Mouse (Mus musculus) liver, embryonic 12.5 days (tissue): ENCODE data around the gene Sfta2. TPM values are rescaled to one million over a fixed set of nuclear protein-coding genes. Genes with fewer than 3 reads are reported as not detected.

Experiments
- ATAC-seq: fragments of 200-750 bp; cut with Nextera tagmentation; 2 replicates; pipeline ENCODE4 v1.8.0; 2017; ENCODE audit warnings: moderate number of reproducible peaks, mild to moderate bottlenecking, moderate library complexity
- H3K27ac ChIP-seq: fragments of 300-500 bp; sonication (generic); 2 replicates; pipeline ENCODE4 v1.5.1; 2016; ENCODE audit warnings: mild to moderate bottlenecking
- H3K27me3 ChIP-seq: fragments of 300-500 bp; sonication (generic); replicated peaks from 2 replicates; pipeline ENCODE4 v1.6.1; 2016; ENCODE audit warnings: mild to moderate bottlenecking, moderate library complexity
- H3K36me3 ChIP-seq: fragments of 300-500 bp; sonication (generic); 2 replicates; pipeline ENCODE4 v1.6.1; 2016; ENCODE audit warnings: mild to moderate bottlenecking, moderate library complexity
- H3K4me1 ChIP-seq: fragments of 300-500 bp; sonication (generic); 2 replicates; pipeline ENCODE4 v1.6.1; 2016
- H3K4me2 ChIP-seq: fragments of 300-500 bp; sonication (generic); 2 replicates; pipeline ENCODE4 v1.6.1; 2016; ENCODE audit warnings: mild to moderate bottlenecking, moderate library complexity
- H3K4me3 ChIP-seq: fragments of 300-500 bp; sonication (generic); 2 replicates; pipeline ENCODE4 v1.5.1; 2016; ENCODE audit warnings: mild to moderate bottlenecking, moderate library complexity
- H3K9ac ChIP-seq: fragments of 300-500 bp; sonication (generic); 2 replicates; pipeline ENCODE4 v1.6.1; 2016; ENCODE audit warnings: mild to moderate bottlenecking, moderate library complexity
- H3K9me3 ChIP-seq: fragments of 300-500 bp; sonication (generic); replicated peaks from 2 replicates; pipeline ENCODE4 v1.6.1; 2016; ENCODE audit warnings: mild to moderate bottlenecking, moderate library complexity
- WGBS: fragments of 180-500 bp; shearing (Covaris S2); methylation state at CpG from one replicate; pipeline ENCODE4 v1.1.7; 2016; ENCODE audit not compliant: insufficient replicate concordance; 5-methylcytosine and 5-hydroxymethylcytosine counted together
- polyA plus RNA-seq: library from polyadenylated mRNA; unstranded; fragments of >200 nt; fragmentation: Nextera tagmentation; extraction: Ambion mirVana; gene quantifications from 2 replicates; pipeline ENCODE4 v1.2.1, GENCODE M21; 2016

Sfta2 gene
- polyA plus RNA-seq, 1 experiment from 2014 or later: not detected

- Histone ChIP-seq H3K4me2 (no peak overlapping the region), H3K4me3 (no peak overlapping the region), H3K27me3 (peaks cover 26% of the 10 kb centered on the region; the same call in 1 of the 2 replicates), H3K9ac (no peak overlapping the region), H3K4me1 (no peaks in the 10 kb centered on the region), H3K27ac (no peak overlapping the region), H3K9me3 (no peaks in the 10 kb centered on the region), H3K36me3 (no peaks in the 10 kb centered on the region)
- 51% methylated on average over 2 of the region's 2 CpGs for WGBS
- ATAC-seq: no peak
Measured at GRCm38 (mm10) chr17:35649429-35649828, 48.1 kb downstream of the Sfta2 start.

DNA sequence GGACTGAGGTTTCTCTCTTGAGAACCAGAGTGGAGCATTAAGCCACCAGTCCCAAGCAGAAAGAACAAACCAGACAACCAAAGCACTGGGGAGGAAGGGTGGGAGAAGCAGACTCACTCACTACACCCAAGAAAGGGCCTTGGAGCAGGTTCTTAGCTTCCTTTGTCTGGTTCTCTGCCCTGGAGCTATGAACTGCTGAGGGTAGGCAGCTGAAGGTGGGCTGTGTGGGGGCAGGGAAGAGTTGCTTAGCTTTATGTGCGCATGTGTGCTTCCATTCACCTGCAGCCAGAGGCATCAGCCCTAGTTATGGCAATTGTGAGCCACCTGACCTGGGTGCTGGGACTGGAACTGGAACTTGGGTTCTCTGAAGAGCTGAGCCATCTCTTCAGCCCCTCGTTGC lies 51.7 kb downstream of the Sfta2 start:
- ATAC-seq: no peak
- no peaks in the 10 kb centered on the region for H3K9me3 ChIP-seq
- 0 out of 2 replicates have a peak, but pooled peaks cover 13% of the 10 kb centered on the region for H3K27me3 ChIP-seq
- H3K27ac ChIP-seq: no peak overlapping the region
- no peak overlapping the region for H3K9ac ChIP-seq
- no peaks in the 10 kb centered on the region for H3K4me1 ChIP-seq
- H3K4me3 ChIP-seq: no peak overlapping the region
- H3K4me2 ChIP-seq: no peak overlapping the region
- H3K36me3 ChIP-seq: peaks cover 35% of the 10 kb centered on the region
- WGBS: 67% methylated on average over 2 of the region's 2 CpGs

DNA sequence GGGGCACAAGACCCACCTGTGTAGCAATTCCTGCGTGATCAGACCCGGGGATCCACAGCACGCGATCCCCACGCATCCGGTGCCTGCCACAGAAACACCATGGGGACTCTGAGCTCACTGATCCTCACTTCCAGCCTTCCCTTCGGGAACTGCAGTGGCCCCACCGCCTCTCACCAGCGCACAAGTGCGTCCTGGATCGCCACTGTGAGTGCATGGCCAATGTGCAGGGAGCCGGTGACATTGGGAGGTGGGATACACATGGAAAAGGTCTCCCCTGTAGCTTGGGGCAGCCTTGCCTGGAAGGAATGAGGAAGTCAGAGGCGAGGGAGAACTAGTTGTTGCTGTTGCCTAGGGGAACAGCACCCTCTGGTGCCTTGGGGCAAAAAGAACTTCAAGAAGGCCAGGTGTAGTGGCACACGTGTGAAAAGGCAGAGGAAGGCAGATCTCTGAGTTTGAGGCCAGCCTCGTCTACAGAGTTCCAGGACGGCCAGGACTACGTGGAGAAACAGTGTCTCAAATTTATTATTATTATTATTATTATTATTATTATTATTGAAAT lies 64.7 kb downstream of the Sfta2 start:
- Histone ChIP-seq H3K9me3 (no peaks in the 10 kb centered on the region), H3K36me3 (peaks cover 63% of the 10 kb centered on the region), H3K27me3 (no peaks in the 10 kb centered on the region), H3K4me3 (no peak overlapping the region; the same call in 1 of the 2 replicates), H3K9ac (no peak overlapping the region), H3K27ac (no peak overlapping the region), H3K4me2 (peak overlapping the region; percentile 93), H3K4me1 (peaks cover 21% of the 10 kb centered on the region)
- 71% methylated on average over 17 of the region's 17 CpGs for WGBS
- ATAC-seq: no peak

GRCm38 (mm10) chr17:35666851-35667256 lies 65.5 kb downstream of the Sfta2 start:
- WGBS: 8% methylated on average over 13 of the region's 13 CpGs
- H3K27me3 ChIP-seq: no peaks in the 10 kb centered on the region
- H3K9me3 ChIP-seq: no peaks in the 10 kb centered on the region
- peak overlapping the region; percentile 78 for H3K4me3 ChIP-seq
- H3K36me3 ChIP-seq: peaks cover 57% of the 10 kb centered on the region
- H3K4me1 ChIP-seq: peaks cover 21% of the 10 kb centered on the region
- peak overlapping the region; percentile 86 for H3K9ac ChIP-seq
- peak; percentile 31 for ATAC-seq
- peak overlapping the region; percentile 93 for H3K4me2 ChIP-seq
- H3K27ac ChIP-seq: peak overlapping the region; percentile 68

DNA sequence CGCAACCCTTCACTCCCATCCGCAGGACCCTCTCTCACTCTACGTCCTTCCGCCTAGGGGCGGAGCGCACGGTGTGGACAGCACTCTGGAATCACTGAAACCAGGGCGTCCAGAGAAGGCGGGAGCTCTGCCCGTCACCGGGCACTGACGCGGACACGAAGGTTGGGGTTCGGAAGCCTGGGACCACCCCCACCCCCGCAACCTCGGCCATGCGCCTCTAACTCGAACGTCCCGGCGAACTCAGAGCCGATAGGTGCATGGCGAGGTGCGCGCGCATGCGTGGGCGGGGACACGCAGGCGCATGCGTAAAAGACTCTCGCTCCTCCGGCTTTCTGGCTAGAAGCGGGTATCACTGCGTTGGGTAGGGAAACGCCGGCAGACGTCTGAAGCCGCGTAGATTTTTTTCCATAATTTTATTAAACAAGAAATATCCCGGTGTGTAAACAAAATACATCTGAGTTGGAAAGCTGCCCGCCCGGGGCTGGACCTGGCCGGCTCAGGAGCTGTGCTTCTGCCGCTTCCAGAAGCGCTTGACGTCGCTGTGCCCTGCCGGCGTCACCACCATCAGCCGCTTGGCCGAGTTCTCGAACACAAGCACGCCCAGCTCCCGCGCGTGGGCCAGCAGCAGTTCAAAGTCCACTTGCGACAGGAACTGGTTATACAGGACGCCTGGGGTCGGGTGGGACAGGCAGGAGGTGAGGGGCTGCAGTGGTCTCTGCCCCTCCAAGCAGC lies 66.2 kb downstream of the Sfta2 start, which contains the start of gene Vars2:
Vars2 (minus strand) TSS at position 259 of the 732 bp plus-strand sequence.
- peak within 1 kb of the TSS; percentile 93 for H3K4me2 ChIP-seq

GRCm38 (mm10) chr17:35669731-35670130 lies 68.4 kb downstream of the Sfta2 start:
- ATAC-seq: no peak
- peaks cover 39% of the 10 kb centered on the region for H3K4me1 ChIP-seq
- H3K27ac ChIP-seq: no peak overlapping the region
- H3K4me2 ChIP-seq: no peak overlapping the region
- no peak overlapping the region for H3K4me3 ChIP-seq
- 87% methylated on average over 9 of the region's 9 CpGs for WGBS
- no peaks in the 10 kb centered on the region for H3K9me3 ChIP-seq
- H3K27me3 ChIP-seq: no peaks in the 10 kb centered on the region
- H3K9ac ChIP-seq: no peak overlapping the region
- H3K36me3 ChIP-seq: peaks cover 34% of the 10 kb centered on the region

More for the DNA sequence above, 66.2 kb downstream of the Sfta2 start, which contains the start of gene Vars2:
- peaks cover 24% of the 10 kb centered on the region for H3K4me1 ChIP-seq
- peak within 1 kb of the TSS; percentile 69 for H3K27ac ChIP-seq
- H3K9ac ChIP-seq: peak within 1 kb of the TSS; percentile 86
- H3K4me3 ChIP-seq: peak within 1 kb of the TSS; percentile 78
- peaks cover 54% of the 10 kb centered on the region for H3K36me3 ChIP-seq
- under 1% methylated on average over 61 of the region's 61 CpGs for WGBS
- no peaks in the 10 kb centered on the region for H3K9me3 ChIP-seq
- no peaks in the 10 kb centered on the region for H3K27me3 ChIP-seq
- peak; percentile 85 for ATAC-seq

DNA sequence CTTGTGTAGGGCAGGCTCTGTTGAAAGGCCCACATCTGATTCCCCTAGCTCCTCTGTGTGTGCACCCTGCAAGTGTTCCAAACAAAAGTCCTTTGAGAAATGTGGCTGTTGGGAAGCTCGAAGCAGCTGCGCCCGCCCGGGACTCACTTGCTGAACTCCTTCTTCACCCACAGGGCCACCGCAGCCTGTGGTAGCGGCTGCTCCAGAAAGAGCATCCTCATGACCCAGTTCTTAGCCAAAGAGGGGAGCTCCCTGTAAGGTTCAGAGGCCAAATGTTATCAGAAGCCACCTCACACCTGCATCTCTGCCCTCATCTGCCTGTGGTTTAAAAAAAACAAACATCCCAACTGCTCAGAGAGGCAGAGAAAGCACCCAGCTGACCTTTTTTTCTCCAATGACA lies 70.5 kb downstream of the Sfta2 start:
- no peak for ATAC-seq
- peaks cover 25% of the 10 kb centered on the region for H3K36me3 ChIP-seq
- H3K27ac ChIP-seq: no peak overlapping the region
- H3K9me3 ChIP-seq: no peaks in the 10 kb centered on the region
- H3K9ac ChIP-seq: no peak overlapping the region
- 93% methylated on average over 6 of the region's 6 CpGs for WGBS
- no peak overlapping the region for H3K4me3 ChIP-seq
- H3K4me1 ChIP-seq: peaks cover 28% of the 10 kb centered on the region
- H3K27me3 ChIP-seq: no peaks in the 10 kb centered on the region
- no peak overlapping the region for H3K4me2 ChIP-seq

DNA sequence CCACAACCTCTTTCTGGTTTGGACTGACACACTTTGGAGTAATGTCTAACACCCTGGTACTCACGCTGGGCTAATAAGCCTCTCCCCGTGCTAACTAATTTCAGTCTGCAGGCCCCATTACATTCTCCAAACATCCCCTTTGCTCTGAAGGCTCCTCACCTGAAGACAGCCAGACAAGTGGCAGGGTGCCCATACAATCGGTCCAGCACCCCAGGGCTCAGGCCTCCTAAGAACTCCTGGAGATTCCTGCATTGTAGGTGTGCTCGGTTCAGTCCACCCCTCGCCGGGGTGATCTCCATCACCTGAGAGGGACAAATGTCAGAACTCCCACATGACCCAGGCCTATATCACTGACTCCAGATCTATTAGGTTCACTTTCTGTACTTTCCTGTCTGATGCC lies 71.2 kb downstream of the Sfta2 start:
- Histone ChIP-seq H3K27me3 (no peaks in the 10 kb centered on the region), H3K4me1 (peaks cover 26% of the 10 kb centered on the region), H3K9me3 (no peaks in the 10 kb centered on the region), H3K27ac (no peak overlapping the region), H3K9ac (peak overlapping the region; percentile 86; the same call in 1 of the 2 replicates), H3K4me3 (peak overlapping the region; percentile 83), H3K4me2 (peak overlapping the region; percentile 83), H3K36me3 (peaks cover 25% of the 10 kb centered on the region)
- ATAC-seq: no peak
- WGBS: 80% methylated on average over 6 of the region's 6 CpGs

DNA sequence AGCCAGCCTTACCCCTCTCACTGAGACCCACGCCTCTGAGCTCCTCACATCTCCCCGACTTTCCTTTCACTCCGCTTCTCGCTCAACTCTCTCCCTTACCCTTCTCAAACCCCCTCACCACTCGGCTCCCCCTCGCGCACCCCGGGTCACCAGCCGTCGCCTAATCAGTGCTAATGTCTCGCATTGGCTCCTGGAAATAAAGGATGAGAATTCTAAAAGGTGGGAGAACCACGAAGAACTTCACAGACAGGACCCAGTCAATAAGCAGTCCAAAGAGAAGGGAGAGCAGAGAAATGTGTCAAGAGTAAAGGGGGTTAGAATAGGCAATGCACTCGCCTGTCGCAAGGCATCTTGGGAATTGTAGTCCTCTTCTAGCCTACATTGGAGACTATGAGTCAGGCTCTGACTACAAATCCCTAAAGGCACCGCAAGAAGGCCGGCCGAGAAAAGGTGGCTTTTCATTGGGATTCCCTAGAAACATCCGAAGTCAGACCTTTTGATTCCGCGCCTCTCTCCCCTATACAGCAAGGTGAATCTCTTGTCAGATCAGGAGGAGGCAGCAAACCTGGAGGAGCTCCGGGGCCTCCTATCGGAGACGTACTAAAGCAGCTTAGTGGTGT lies 72.2 kb downstream of the Sfta2 start, which contains the start of gene Gtf2h4:
Gtf2h4 (minus strand) TSS at position 324 of the 620 bp plus-strand sequence.
- WGBS: 1% methylated on average over 23 of the region's 23 CpGs
- Histone ChIP-seq H3K27me3 (no peaks in the 10 kb centered on the region), H3K27ac (peak within 1 kb of the TSS; percentile 51; the same call in 1 of the 2 replicates)

DNA sequence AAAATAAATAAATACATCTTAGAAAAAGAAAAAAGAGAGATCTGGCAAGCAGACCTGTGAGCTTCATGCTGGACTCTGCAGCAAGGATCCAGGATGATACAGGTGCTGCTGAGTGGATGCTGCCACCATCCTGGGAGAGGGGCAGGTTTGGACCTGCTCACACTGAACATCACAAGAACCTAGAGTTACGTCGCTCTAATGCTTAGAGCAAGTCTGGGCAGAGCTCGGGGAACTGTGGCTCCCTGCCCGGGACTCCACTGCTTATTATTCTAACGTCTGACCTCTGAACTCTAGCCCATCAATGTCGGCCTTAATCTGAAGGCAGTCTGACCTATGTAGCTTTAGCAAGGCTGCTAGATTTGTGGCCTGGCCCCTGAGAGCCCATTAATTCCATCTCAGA lies 79.2 kb downstream of the Sfta2 start:
- Histone ChIP-seq H3K27ac (no peak overlapping the region), H3K4me2 (no peak overlapping the region), H3K27me3 (peaks cover 24% of the 10 kb centered on the region), H3K4me1 (no peaks in the 10 kb centered on the region), H3K4me3 (no peak overlapping the region), H3K9ac (no peak overlapping the region), H3K36me3 (no peaks in the 10 kb centered on the region), H3K9me3 (no peaks in the 10 kb centered on the region)
- ATAC-seq: no peak
- 56% methylated on average over 6 of the region's 6 CpGs for WGBS

More for the DNA sequence above, 72.2 kb downstream of the Sfta2 start, which contains the start of gene Gtf2h4:
- H3K4me2 ChIP-seq: peak within 1 kb of the TSS; percentile 83
- peaks cover 18% of the 10 kb centered on the region for H3K4me1 ChIP-seq
- peaks cover 25% of the 10 kb centered on the region for H3K36me3 ChIP-seq
- peak; percentile 96 for ATAC-seq
- H3K9me3 ChIP-seq: no peaks in the 10 kb centered on the region
- peak within 1 kb of the TSS; percentile 86 for H3K9ac ChIP-seq
- H3K4me3 ChIP-seq: peak within 1 kb of the TSS; percentile 83

GRCm38 (mm10) chr17:35681986-35682385 lies 80.6 kb downstream of the Sfta2 start:
- Histone ChIP-seq H3K4me1 (no peaks in the 10 kb centered on the region), H3K36me3 (no peaks in the 10 kb centered on the region), H3K9ac (no peak overlapping the region), H3K27me3 (peaks cover 38% of the 10 kb centered on the region), H3K9me3 (no peaks in the 10 kb centered on the region), H3K4me3 (no peak overlapping the region), H3K4me2 (no peak overlapping the region), H3K27ac (no peak overlapping the region)
- WGBS: 74% methylated on average over 13 of the region's 13 CpGs
- no peak for ATAC-seq

DNA sequence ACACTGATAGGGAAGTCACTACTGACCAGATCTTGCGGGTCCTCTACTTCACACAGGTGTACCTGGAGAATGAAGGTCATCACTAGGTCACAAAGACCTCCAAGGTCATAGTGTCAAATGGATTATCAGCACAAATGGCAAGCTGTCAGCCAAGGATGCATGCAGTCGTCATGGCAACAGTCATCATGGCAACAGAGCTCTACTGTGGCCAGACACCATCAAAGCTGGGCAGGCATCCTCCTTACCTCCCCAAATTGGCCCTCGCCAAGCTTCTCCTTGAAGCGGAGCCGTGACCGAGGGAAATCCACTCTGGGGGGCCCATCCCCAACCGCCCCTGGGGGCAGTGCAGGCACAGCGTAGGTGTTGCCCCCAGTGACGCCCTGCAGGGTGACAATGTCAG lies 83.7 kb downstream of the Sfta2 start:
- Histone ChIP-seq H3K27me3 (peaks cover 44% of the 10 kb centered on the region), H3K4me3 (no peak overlapping the region), H3K9ac (no peak overlapping the region), H3K27ac (no peak overlapping the region), H3K4me2 (no peak overlapping the region), H3K9me3 (no peaks in the 10 kb centered on the region), H3K4me1 (no peaks in the 10 kb centered on the region), H3K36me3 (0 out of 2 replicates have a peak, but pooled peaks cover 2% of the 10 kb centered on the region)
- WGBS: 51% methylated on average over 9 of the region's 9 CpGs
- no peak for ATAC-seq
